Mouse (Mus musculus): ENCODE data around the gene Vps33b.

DNA sequence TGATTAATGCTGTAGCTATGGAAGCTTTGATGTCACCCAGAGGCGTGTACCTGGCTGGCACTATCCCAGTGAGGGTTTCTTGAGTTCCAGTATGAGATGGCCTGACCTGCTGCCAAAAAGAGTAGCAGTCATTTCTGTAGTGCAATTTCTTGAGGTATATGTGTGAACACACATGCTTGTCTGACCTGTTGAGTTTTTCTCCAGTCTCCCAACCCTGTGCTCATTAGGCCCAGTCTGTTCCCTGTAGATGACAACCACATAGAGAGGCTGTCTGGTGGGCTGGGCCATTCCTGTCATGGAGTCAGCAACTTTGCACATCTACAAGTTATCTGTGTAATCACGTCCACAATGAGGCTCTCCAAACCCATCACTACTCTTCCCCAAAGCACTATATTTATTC lies 46.3 kb downstream of the Vps33b start:
- TF ChIP-seq POLR2A (IDR thresholded peaks at IDR 0.05; ENCODE audit: insufficient read depth, low read depth, low read length) (no peak), CTCF (IDR thresholded peaks at IDR 0.05; ENCODE audit: insufficient read depth, low read depth, low read length) (no peak)
